Mouse (Mus musculus) heart, adult 2 months (tissue): ENCODE data around the gene Pdap1.
"Not testable (repeated sequence)": the region's sequence is repeated elsewhere in the genome, so short reads cannot be mapped to it uniquely, and the experiment has no call there.

Source experiments
- EP300 ChIP-seq: fragments of 200-500 bp; IDR thresholded peaks from 2 replicates; pipeline ENCODE4 v1.6.1; 2011; ENCODE audit warnings: low read depth, low read length, control low read depth; ENCODE audit not compliant: insufficient read depth
- POLR2A ChIP-seq: fragments of 200-500 bp; IDR thresholded peaks from 2 replicates; pipeline ENCODE4 v1.6.1; 2011; ENCODE audit warnings: mild to moderate bottlenecking, low read depth, low read length, control low read depth; ENCODE audit not compliant: insufficient read depth

DNA sequence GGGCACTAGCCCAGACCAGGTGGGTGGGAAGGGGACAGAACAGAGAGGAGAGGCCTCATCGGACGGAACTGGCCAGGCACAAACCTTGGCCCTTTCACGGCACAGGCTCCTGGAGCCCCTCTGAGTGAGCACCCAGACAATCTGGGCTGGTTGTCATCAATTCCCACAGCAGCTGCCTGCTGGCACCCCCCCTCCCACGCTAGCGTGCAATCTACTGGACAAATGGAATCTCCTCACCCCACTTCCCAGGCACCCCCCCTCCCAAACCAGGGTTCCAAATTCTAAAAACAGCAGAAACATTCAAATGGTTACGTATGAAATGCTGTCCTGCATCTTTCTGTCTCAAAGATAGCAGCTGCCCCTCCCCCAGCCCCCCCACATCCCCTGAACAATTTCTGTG, 10.3 kb downstream of the Pdap1 start:
- TF ChIP-seq EP300, POLR2A: not testable (repeated sequence)
